Mouse (Mus musculus) liver, embryonic 11.5 days (tissue): ENCODE data around the gene Rab6a. TPM values are rescaled to one million over a fixed set of nuclear protein-coding genes. Genes with fewer than 3 reads are reported as not detected.

Experiments used
- ATAC-seq: fragments of 200-750 bp; cut with Nextera tagmentation; replicated peaks from 2 replicates; pipeline ENCODE4 v1.8.0; 2017; ENCODE audit warnings: moderate number of reproducible peaks, mild to moderate bottlenecking, moderate TSS enrichment, moderate library complexity; ENCODE audit not compliant: low FRiP score
- DNase-seq: peaks from one replicate; pipeline ENCODE4 v3.0.0-alpha.2; 2017; ENCODE audit warnings: low spot score
- H3K27ac ChIP-seq: fragments of 300-500 bp; sonication (generic); 2 replicates; pipeline ENCODE4 v1.5.1; 2014; ENCODE audit warnings: mild to moderate bottlenecking, low read depth, low read length, control low read depth
- H3K27me3 ChIP-seq: fragments of 300-500 bp; sonication (generic); replicated peaks from 2 replicates; pipeline ENCODE4 v1.6.1; 2014; ENCODE audit warnings: low read length, mixed read lengths; ENCODE audit not compliant: control insufficient read depth, insufficient read depth
- H3K36me3 ChIP-seq: fragments of 300-500 bp; sonication (generic); 2 replicates; pipeline ENCODE4 v1.6.1; 2014; ENCODE audit warnings: mild to moderate bottlenecking, low read length, moderate library complexity, mixed read lengths; ENCODE audit not compliant: control insufficient read depth, insufficient read depth
- H3K4me1 ChIP-seq: fragments of 300-500 bp; sonication (generic); replicated peaks from 2 replicates; pipeline ENCODE4 v1.6.1; 2014; ENCODE audit warnings: low read length, mixed read lengths; ENCODE audit not compliant: control insufficient read depth, insufficient read depth
- H3K4me2 ChIP-seq: fragments of 300-500 bp; sonication (generic); 2 replicates; pipeline ENCODE4 v1.6.1; 2014; ENCODE audit warnings: mild to moderate bottlenecking, control low read depth, moderate library complexity
- H3K4me3 ChIP-seq: fragments of 300-500 bp; sonication (generic); 2 replicates; pipeline ENCODE4 v1.5.1; 2014; ENCODE audit warnings: low read depth, low read length, control low read depth
- H3K9ac ChIP-seq: fragments of 300-500 bp; sonication (generic); 2 replicates; pipeline ENCODE4 v1.6.1; 2014; ENCODE audit warnings: low read depth, low read length, control low read depth
- H3K9me3 ChIP-seq: fragments of 300-500 bp; sonication (generic); 2 replicates; pipeline ENCODE4 v1.6.1; 2016; ENCODE audit warnings: low read length, inconsistent platforms, mixed read lengths; ENCODE audit not compliant: control insufficient read depth
- WGBS: fragments of 180-500 bp; shearing (Covaris S2); extraction: QIAGEN DNeasy Blood & Tissue Kit; methylation state at CpG from one replicate; pipeline ENCODE4 v1.1.7; 2014; 5-methylcytosine and 5-hydroxymethylcytosine counted together
- polyA plus RNA-seq: library from polyadenylated mRNA; unstranded; fragments of >200 nt; fragmentation: Nextera tagmentation; extraction: Ambion mirVana; gene quantifications from 2 replicates; pipeline ENCODE4 v1.2.1, GENCODE M21; 2014

Rab6a gene
- polyA plus RNA-seq, 1 experiment from 2014 or later = 81.6 TPM

GRCm38 (mm10) chr7:100649095-100649494 is 41.9 kb downstream of the Rab6a start:
- Histone ChIP-seq H3K4me3 (no peak overlapping the region), H3K9ac (no peak overlapping the region), H3K4me2 (no peak overlapping the region), H3K36me3 (no peaks in the 10 kb centered on the region), H3K27me3 (no peaks in the 10 kb centered on the region), H3K4me1 (no peaks in the 10 kb centered on the region), H3K9me3 (no peaks in the 10 kb centered on the region), H3K27ac (no peak overlapping the region)
- ATAC-seq (no peak), DNase-seq (no peak)
- WGBS = 72% methylated on average over 4 of the region's 4 CpGs

GRCm38 (mm10) chr7:100649826-100650225 is 42.6 kb downstream of the Rab6a start:
- no peak overlapping the region for H3K4me3 ChIP-seq
- 76% methylated on average over 8 of the region's 8 CpGs for WGBS
- no peaks in the 10 kb centered on the region for H3K4me1 ChIP-seq
- H3K9ac ChIP-seq = no peak overlapping the region
- ATAC-seq = no peak
- H3K36me3 ChIP-seq = no peaks in the 10 kb centered on the region
- H3K9me3 ChIP-seq = no peaks in the 10 kb centered on the region
- no peaks in the 10 kb centered on the region for H3K27me3 ChIP-seq
- no peak overlapping the region for H3K4me2 ChIP-seq
- DNase-seq = peak; percentile 29
- H3K27ac ChIP-seq = no peak overlapping the region

GRCm38 (mm10) chr7:100650421-100650820 is 43.2 kb downstream of the Rab6a start:
- H3K4me2 ChIP-seq = no peak overlapping the region
- H3K27ac ChIP-seq = no peak overlapping the region
- DNase-seq (no peak), ATAC-seq (no peak)
- no peaks in the 10 kb centered on the region for H3K36me3 ChIP-seq
- no peaks in the 10 kb centered on the region for H3K4me1 ChIP-seq
- WGBS = 77% methylated on average over 6 of the region's 6 CpGs
- H3K9ac ChIP-seq = no peak overlapping the region
- H3K9me3 ChIP-seq = no peaks in the 10 kb centered on the region
- H3K4me3 ChIP-seq = no peak overlapping the region
- H3K27me3 ChIP-seq = no peaks in the 10 kb centered on the region

GRCm38 (mm10) chr7:100651011-100651410 is 43.8 kb downstream of the Rab6a start:
- no peak for ATAC-seq
- no peaks in the 10 kb centered on the region for H3K27me3 ChIP-seq
- no peak overlapping the region for H3K27ac ChIP-seq
- H3K4me3 ChIP-seq = no peak overlapping the region
- peak; percentile 29 for DNase-seq
- no peaks in the 10 kb centered on the region for H3K36me3 ChIP-seq
- no peak overlapping the region for H3K9ac ChIP-seq
- no peaks in the 10 kb centered on the region for H3K9me3 ChIP-seq
- H3K4me2 ChIP-seq = no peak overlapping the region
- 56% methylated on average over 4 of the region's 4 CpGs for WGBS
- no peaks in the 10 kb centered on the region for H3K4me1 ChIP-seq

- Histone ChIP-seq H3K9ac (no peak overlapping the region), H3K4me3 (no peak overlapping the region), H3K27ac (no peak overlapping the region), H3K27me3 (no peaks in the 10 kb centered on the region), H3K9me3 (no peaks in the 10 kb centered on the region), H3K4me1 (peaks cover 4% of the 10 kb centered on the region; the same call in 1 of the 2 replicates), H3K36me3 (no peaks in the 10 kb centered on the region), H3K4me2 (no peak overlapping the region)
- WGBS = 82% methylated on average over 9 of the region's 9 CpGs
- DNase-seq = peak; percentile 22
- no peak for ATAC-seq
Measured at GRCm38 (mm10) chr7:100653480-100654266, 46.5 kb downstream of the Rab6a start.

GRCm38 (mm10) chr7:100654441-100654840 is 47.2 kb downstream of the Rab6a start:
- Histone ChIP-seq H3K4me3 (no peak overlapping the region), H3K27me3 (no peaks in the 10 kb centered on the region), H3K36me3 (no peaks in the 10 kb centered on the region), H3K9ac (no peak overlapping the region), H3K27ac (no peak overlapping the region), H3K4me1 (peaks cover 4% of the 10 kb centered on the region; the same call in 1 of the 2 replicates), H3K9me3 (no peaks in the 10 kb centered on the region), H3K4me2 (no peak overlapping the region)
- DNase-seq = no peak
- ATAC-seq = no peak
- WGBS = 88% methylated on average over 8 of the region's 8 CpGs

GRCm38 (mm10) chr7:100656739-100657138 is 49.5 kb downstream of the Rab6a start:
- Histone ChIP-seq H3K9ac (no peak overlapping the region), H3K9me3 (no peaks in the 10 kb centered on the region), H3K4me1 (peaks cover 4% of the 10 kb centered on the region; the same call in 1 of the 2 replicates), H3K36me3 (no peaks in the 10 kb centered on the region), H3K4me3 (no peak overlapping the region), H3K27me3 (no peaks in the 10 kb centered on the region), H3K27ac (no peak overlapping the region), H3K4me2 (no peak overlapping the region)
- DNase-seq = no peak
- ATAC-seq = no peak
- 60% methylated on average over 5 of the region's 5 CpGs for WGBS

GRCm38 (mm10) chr7:100658093-100658578 is 50.9 kb downstream of the Rab6a start:
- no peak for ATAC-seq
- WGBS = 37% methylated on average over 18 of the region's 18 CpGs
- H3K4me2 ChIP-seq = peak overlapping the region; percentile 41
- no peaks in the 10 kb centered on the region for H3K27me3 ChIP-seq
- peak; percentile 51 for DNase-seq
- H3K4me3 ChIP-seq = no peak overlapping the region
- peaks cover 4% of the 10 kb centered on the region; the same call in 1 of the 2 replicates for H3K4me1 ChIP-seq
- H3K9ac ChIP-seq = no peak overlapping the region
- H3K9me3 ChIP-seq = no peaks in the 10 kb centered on the region
- H3K27ac ChIP-seq = no peak overlapping the region
- H3K36me3 ChIP-seq = no peaks in the 10 kb centered on the region

GRCm38 (mm10) chr7:100661264-100661663 is 54.1 kb downstream of the Rab6a start:
- ATAC-seq = no peak
- H3K36me3 ChIP-seq = no peaks in the 10 kb centered on the region
- WGBS = 71% methylated on average over 7 of the region's 7 CpGs
- H3K27ac ChIP-seq = no peak overlapping the region
- H3K4me3 ChIP-seq = no peak overlapping the region
- H3K9me3 ChIP-seq = no peaks in the 10 kb centered on the region
- H3K27me3 ChIP-seq = no peaks in the 10 kb centered on the region
- H3K9ac ChIP-seq = no peak overlapping the region
- DNase-seq = no peak
- no peak overlapping the region for H3K4me2 ChIP-seq
- peaks cover 11% of the 10 kb centered on the region; the same call in 1 of the 2 replicates for H3K4me1 ChIP-seq
